In the genomic region with DNA sequence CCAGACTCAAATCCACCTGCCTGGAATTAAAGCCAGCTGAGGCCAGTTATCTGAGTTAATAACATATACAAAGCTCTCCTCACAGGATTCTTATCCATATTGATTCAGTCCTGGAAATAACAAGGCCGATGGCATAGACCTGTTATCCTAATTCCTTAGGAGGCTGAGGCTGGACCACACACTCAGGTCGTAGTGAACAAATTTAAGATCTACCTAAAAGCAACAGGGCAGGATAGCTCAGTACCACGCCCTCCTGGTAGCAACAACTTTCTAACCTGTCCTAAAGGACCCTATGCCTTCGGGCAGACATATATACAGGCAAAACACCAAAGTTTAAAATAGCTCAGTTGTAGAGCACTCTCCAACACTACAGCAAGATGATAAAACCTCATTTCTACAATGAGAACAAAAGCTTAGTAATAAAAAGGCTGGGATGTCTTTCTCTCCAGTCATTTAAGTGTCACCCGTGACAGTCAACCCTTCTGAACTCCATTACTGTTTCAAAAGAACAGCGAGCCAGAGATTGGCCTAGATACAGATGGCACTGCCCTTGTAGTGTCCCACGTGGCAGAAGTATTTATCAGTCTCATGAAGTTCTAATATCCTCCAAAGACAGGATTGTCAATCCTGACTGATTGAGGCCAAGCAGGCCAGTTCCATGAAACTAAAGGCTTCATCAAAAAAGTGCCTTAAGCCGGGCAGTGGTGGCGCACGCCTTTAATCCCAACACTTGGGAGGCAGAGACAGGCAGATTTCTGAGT, we compare ENCODE assay signal across 30 mouse cellular contexts. TPM values are rescaled to one million over a fixed set of nuclear protein-coding genes. Genes with fewer than 3 reads are reported as not detected.
A peak's percentile ranks its signal among the peaks of the same experiment; 100 is the strongest.
DNase-seq lines count a peak whose midpoint lies in the region; ATAC-seq and TF ChIP-seq lines count a peak whose summit lies in the region.
"Had no signal": no experiment of that assay in that cellular context is flagged by ENCODE, and none has a peak within 500 bp of the region (broad histone marks: within the 10 kb centered on the region; RNA-seq: fewer than 3 reads in every experiment).

No protein-coding gene starts in this region.

- H3K4me2 ChIP-seq in kidney, embryonic 14.5 days (replicated peaks; ENCODE audit: low read depth, low read length), result no peak overlapping the region
- no peak overlapping the region for H3K4me2 ChIP-seq in intestine, embryonic 16.5 days (ENCODE audit: low read depth, low read length)
- H3K4me2 ChIP-seq: embryonic facial prominence, embryonic 12.5 days; forebrain, embryonic 15.5 days; hindbrain, embryonic 12.5 days; kidney, embryonic 15.5 days; limb, embryonic 13.5 days; midbrain, embryonic 13.5 days; neural tube, embryonic 15.5 days had no signal

- no peaks in the 10 kb centered on the region for H3K9me3 ChIP-seq in kidney, embryonic 14.5 days (ENCODE audit: control insufficient read depth, low read length)
- H3K9me3 ChIP-seq in intestine, embryonic 16.5 days (ENCODE audit: control insufficient read depth, low read length), result no peaks in the 10 kb centered on the region
- H3K9me3 ChIP-seq: embryonic facial prominence, embryonic 12.5 days; forebrain, embryonic 15.5 days; hindbrain, embryonic 12.5 days; kidney, embryonic 15.5 days; limb, embryonic 13.5 days; megakaryocyte, embryonic 14.5 days; midbrain, embryonic 13.5 days; neural tube, embryonic 15.5 days had no signal

- peaks cover 72% of the 10 kb centered on the region for H3K36me3 ChIP-seq in kidney, embryonic 14.5 days (ENCODE audit: control insufficient read depth, insufficient read depth, low read length)
- H3K36me3 ChIP-seq in intestine, embryonic 16.5 days (ENCODE audit: control insufficient read depth, insufficient read depth, low read length), result peaks cover 3% of the 10 kb centered on the region; the same call in 1 of the 2 replicates

- TF ChIP-seq CTCF in layer of hippocampus, adult 2 months (conservative IDR thresholded peaks at IDR 0.05), result no peak

- 68% methylated on average over 10 of the region's 10 CpGs for WGBS in kidney, embryonic 14.5 days
- 67% methylated on average over 10 of the region's 10 CpGs for WGBS in intestine, embryonic 16.5 days

- H3K27me3 ChIP-seq in kidney, embryonic 14.5 days (ENCODE audit: control insufficient read depth, insufficient read depth, low read length), result no peaks in the 10 kb centered on the region
- no peaks in the 10 kb centered on the region for H3K27me3 ChIP-seq in intestine, embryonic 16.5 days (replicated peaks; ENCODE audit: control insufficient read depth, insufficient read depth, low read length)
- H3K27me3 ChIP-seq: embryonic facial prominence, embryonic 12.5 days; forebrain, embryonic 15.5 days; hindbrain, embryonic 12.5 days; kidney, embryonic 15.5 days; limb, embryonic 13.5 days; megakaryocyte, embryonic 14.5 days; midbrain, embryonic 13.5 days; neural tube, embryonic 15.5 days had no signal

- no peak overlapping the region for H3K9ac ChIP-seq in kidney, embryonic 14.5 days (ENCODE audit: low read depth, low read length)
- no peak overlapping the region for H3K9ac ChIP-seq in intestine, embryonic 16.5 days (ENCODE audit: low read depth, low read length)
- H3K9ac ChIP-seq: embryonic facial prominence, embryonic 12.5 days; forebrain, embryonic 15.5 days; hindbrain, embryonic 12.5 days; kidney, embryonic 15.5 days; midbrain, embryonic 13.5 days; neural tube, embryonic 15.5 days had no signal

- peak; percentile 42 for DNase-seq in embryo, embryonic 10 days (ENCODE audit: low spot score)
- no peak for DNase-seq in embryo, embryonic 11 days
- DNase-seq in 3T3-L1 (ENCODE audit: low read depth, low spot score) (peak; percentile 27), ES-CJ7 (ENCODE audit: low read depth, low spot score) (peak; percentile 52), ZHBTc4 (ENCODE audit: low read depth, low spot score) (peak; percentile 64)
- DNase-seq in layer of hippocampus, adult 2 months (ENCODE audit: low spot score in 2 of 2), result no peak
- DNase-seq: adrenal gland, postnatal 10 days; cerebellum, adult 9-10 months; cerebellum, postnatal 36 days; gastrocnemius, postnatal 10 days; heart, postnatal 14 days; kidney, adult 11 months; kidney, postnatal 25 days; lung, postnatal 4 days; retina, postnatal 1 day; right cerebral cortex, postnatal 14 days; thymus, postnatal 4 days had no signal

- no peak for ATAC-seq in kidney, embryonic 14.5 days (ENCODE audit: low FRiP score, low TSS enrichment)
- no peak for ATAC-seq in intestine, embryonic 16.5 days
- ATAC-seq: midbrain, embryonic 13.5 days had no signal

- H3K4me1 ChIP-seq in kidney, embryonic 14.5 days (ENCODE audit: control insufficient read depth, insufficient read depth, low read length), result peaks cover 15% of the 10 kb centered on the region
- peaks cover 17% of the 10 kb centered on the region for H3K4me1 ChIP-seq in intestine, embryonic 16.5 days (ENCODE audit: control insufficient read depth, insufficient read depth, low read length)

- no peak overlapping the region for H3K27ac ChIP-seq in layer of hippocampus, adult 2 months
- no peak overlapping the region for H3K27ac ChIP-seq in kidney, embryonic 14.5 days (ENCODE audit: low read depth, low read length)
- H3K27ac ChIP-seq in intestine, embryonic 16.5 days (ENCODE audit: low read length), result no peak overlapping the region
- H3K27ac ChIP-seq: embryonic facial prominence, embryonic 12.5 days; forebrain, embryonic 15.5 days; hindbrain, embryonic 12.5 days; left cerebral cortex, adult 2 months; limb, embryonic 13.5 days had no signal

- no peak overlapping the region for H3K4me3 ChIP-seq in layer of hippocampus, adult 2 months
- no peak overlapping the region for H3K4me3 ChIP-seq in kidney, embryonic 14.5 days (ENCODE audit: low read length)
- H3K4me3 ChIP-seq in intestine, embryonic 16.5 days (ENCODE audit: low read length), result no peak overlapping the region
- H3K4me3 ChIP-seq: embryonic facial prominence, embryonic 12.5 days; forebrain, embryonic 15.5 days; hindbrain, embryonic 12.5 days; kidney, embryonic 15.5 days; left cerebral cortex, adult 2 months; megakaryocyte, embryonic 14.5 days; midbrain, embryonic 13.5 days; neural tube, embryonic 15.5 days had no signal

RNA-seq across cellular contexts. Expression of a gene that starts 3.9 kb away (rescaled TPM):
- 100 to 1,000 TPM; 488 to 493 TPM for total RNA-seq in layer of hippocampus, adult 2 months (2021)
- polyA plus RNA-seq in kidney, embryonic 14.5 days (2014; fragmentation: Nextera tagmentation; extraction: Ambion mirVana), result 2,535 and 3,306 TPM in 2 replicates
- polyA plus RNA-seq in intestine, embryonic 16.5 days (2015; fragmentation: Nextera tagmentation; extraction: Ambion mirVana), result 1,840 and 1,978 TPM in 2 replicates

RNA-seq across cellular contexts. Expression of a gene that starts 30.3 kb away (rescaled TPM):
- total RNA-seq in layer of hippocampus, adult 2 months (2021), result 1 to 10 TPM; 3.2 to 4.0 TPM
- polyA plus RNA-seq in kidney, embryonic 14.5 days (2014; fragmentation: Nextera tagmentation; extraction: Ambion mirVana), result 24.0 and 36.1 TPM in 2 replicates
- polyA plus RNA-seq in intestine, embryonic 16.5 days (2015; fragmentation: Nextera tagmentation; extraction: Ambion mirVana), result 12.6 and 13.3 TPM in 2 replicates

RNA-seq across cellular contexts. Expression of a gene that starts 33.6 kb away (rescaled TPM):
- total RNA-seq in layer of hippocampus, adult 2 months (2021), result 1 to 10 TPM; 3.9 to 4.5 TPM
- polyA plus RNA-seq in kidney, embryonic 14.5 days (2014; fragmentation: Nextera tagmentation; extraction: Ambion mirVana), result 1.3 and 2.1 TPM in 2 replicates
- 0.36 and 0.44 TPM in 2 replicates for polyA plus RNA-seq in intestine, embryonic 16.5 days (2015; fragmentation: Nextera tagmentation; extraction: Ambion mirVana)
- total RNA-seq: monocyte, adult 5-6 weeks had no signal

RNA-seq across cellular contexts. Expression of a gene that starts 42.4 kb away (rescaled TPM):
- total RNA-seq in layer of hippocampus, adult 2 months (2021), result under 1 TPM; 0.42 to 0.44 TPM
- 1.4 and 1.8 TPM in 2 replicates for polyA plus RNA-seq in kidney, embryonic 14.5 days (2014; fragmentation: Nextera tagmentation; extraction: Ambion mirVana)
- 0.70 and 1.5 TPM in 2 replicates for polyA plus RNA-seq in intestine, embryonic 16.5 days (2015; fragmentation: Nextera tagmentation; extraction: Ambion mirVana)
- total RNA-seq: monocyte, adult 5-6 weeks had no signal
- polyA plus RNA-seq: small intestine, adult 2 months had no signal

RNA-seq across cellular contexts. Expression of a gene that starts 48.6 kb away (rescaled TPM):
- 1 to 10 TPM; 6.3 to 6.8 TPM for total RNA-seq in layer of hippocampus, adult 2 months (2021)
- polyA plus RNA-seq in kidney, embryonic 14.5 days (2014; fragmentation: Nextera tagmentation; extraction: Ambion mirVana), result 14.3 and 20.9 TPM in 2 replicates
- polyA plus RNA-seq in intestine, embryonic 16.5 days (2015; fragmentation: Nextera tagmentation; extraction: Ambion mirVana), result 10.0 and 12.2 TPM in 2 replicates

Comparison
In these comparisons a context has a peak if more than half of its experiments do, and no peak if none do; other contexts are left out.
1. DNase-seq: peak in embryo, embryonic 10 days (single experiment), 3T3-L1 (single experiment), ES-CJ7 (single experiment) and ZHBTc4 (single experiment); none in embryo, embryonic 11 days (single experiment) and layer of hippocampus, adult 2 months (0 of 2).